Comparison of ENCODE assay signal across 19 mouse cellular contexts in genomic region chr17:23965805-23966425, GRCm38 (mm10). TPM values are rescaled to one million over a fixed set of nuclear protein-coding genes. Genes with fewer than 3 reads are reported as not detected.
DNase-seq lines count a peak whose midpoint lies in the region; ATAC-seq and TF ChIP-seq lines count a peak whose summit lies in the region.
"Had no signal": no experiment of that assay in that cellular context is flagged by ENCODE, and none has a peak within 500 bp of the region (broad histone marks: within the 10 kb centered on the region; RNA-seq: fewer than 3 reads in every experiment).

No protein-coding gene starts in this region.

- no peak overlapping the region for H3K9ac ChIP-seq in forebrain, embryonic 13.5 days
- no peak overlapping the region for H3K9ac ChIP-seq in forebrain, embryonic 16.5 days (replicated peaks; ENCODE audit: low read depth, low read length)
- no peak overlapping the region for H3K9ac ChIP-seq in hindbrain, embryonic 13.5 days
- H3K9ac ChIP-seq: limb, embryonic 15.5 days had no signal

- TF ChIP-seq CTCF in testis, adult 2 months (IDR thresholded peaks at IDR 0.05; ENCODE audit: control insufficient read depth, insufficient read depth, insufficient replicate concordance, low read depth, low read length), result no peak; the same call in 1 of the 2 replicates

- H3K4me1 ChIP-seq in forebrain, embryonic 13.5 days, result 0 out of 2 replicates have a peak, but pooled peaks cover 3% of the 10 kb centered on the region
- peaks cover 3% of the 10 kb centered on the region; the same call in 1 of the 2 replicates for H3K4me1 ChIP-seq in forebrain, embryonic 16.5 days (replicated peaks; ENCODE audit: control insufficient read depth, insufficient read depth, low read length)
- H3K4me1 ChIP-seq in testis, adult 2 months (ENCODE audit: control insufficient read depth, insufficient read depth, low read length), result no peaks in the 10 kb centered on the region; the same call in 1 of the 2 replicates
- peaks cover 4% of the 10 kb centered on the region; the same call in 1 of the 2 replicates for H3K4me1 ChIP-seq in hindbrain, embryonic 13.5 days (replicated peaks)
- H3K4me1 ChIP-seq: limb, embryonic 15.5 days had no signal

- TF ChIP-seq POLR2A in testis, adult 2 months (IDR thresholded peaks at IDR 0.05; ENCODE audit: control insufficient read depth, low read depth, low read length), result no peak

- H3K27ac ChIP-seq in forebrain, embryonic 13.5 days, result no peak overlapping the region
- H3K27ac ChIP-seq in forebrain, embryonic 16.5 days (ENCODE audit: low read length), result no peak overlapping the region
- peak overlapping the region; percentile 14; the same call in 1 of the 2 replicates for H3K27ac ChIP-seq in testis, adult 2 months (ENCODE audit: control insufficient read depth, insufficient read depth, low read depth, low read length)
- no peak overlapping the region for H3K27ac ChIP-seq in hindbrain, embryonic 13.5 days
- H3K27ac ChIP-seq: hindbrain, postnatal 0 days; kidney, postnatal 0 days; limb, embryonic 15.5 days had no signal

- no peak for DNase-seq in testis, postnatal 14 days (ENCODE audit: low spot score)
- peak; percentile 23 to 28 for DNase-seq in cerebellum, postnatal 36 days
- peak; percentile 17 for DNase-seq in retina, postnatal 1 day
- no peak for DNase-seq in lung, postnatal 14 days
- DNase-seq: adrenal gland, postnatal 36 days; lung, adult 2 months; right cerebral cortex, postnatal 14 days; thymus, adult 2 months had no signal

- no peaks in the 10 kb centered on the region for H3K36me3 ChIP-seq in forebrain, embryonic 13.5 days (ENCODE audit: poor library complexity, severe bottlenecking)
- H3K36me3 ChIP-seq in forebrain, embryonic 16.5 days (ENCODE audit: control insufficient read depth, insufficient read depth), result no peaks in the 10 kb centered on the region
- no peaks in the 10 kb centered on the region for H3K36me3 ChIP-seq in testis, adult 2 months (ENCODE audit: control insufficient read depth, insufficient read depth, low read length)
- H3K36me3 ChIP-seq in hindbrain, embryonic 13.5 days, result no peaks in the 10 kb centered on the region
- H3K36me3 ChIP-seq: limb, embryonic 15.5 days had no signal

- WGBS in forebrain, embryonic 13.5 days, result 27% methylated on average over 6 of the region's 6 CpGs
- WGBS in forebrain, embryonic 16.5 days, result 30% methylated on average over 6 of the region's 6 CpGs
- 26% methylated on average over 6 of the region's 6 CpGs for whole genome bisulfite sequencing in hindbrain, embryonic 13.5 days

- H3K4me2 ChIP-seq in forebrain, embryonic 13.5 days, result no peak overlapping the region
- no peak overlapping the region for H3K4me2 ChIP-seq in forebrain, embryonic 16.5 days (ENCODE audit: low read length)
- no peak overlapping the region for H3K4me2 ChIP-seq in hindbrain, embryonic 13.5 days
- H3K4me2 ChIP-seq: limb, embryonic 15.5 days had no signal

- H3K4me3 ChIP-seq in forebrain, embryonic 13.5 days, result no peak overlapping the region
- no peak overlapping the region for H3K4me3 ChIP-seq in forebrain, embryonic 16.5 days (replicated peaks; ENCODE audit: low read length)
- H3K4me3 ChIP-seq in testis, adult 2 months (ENCODE audit: control insufficient read depth, low read depth, low read length), result no peak overlapping the region
- no peak overlapping the region for H3K4me3 ChIP-seq in hindbrain, embryonic 13.5 days
- H3K4me3 ChIP-seq: limb, embryonic 15.5 days; myocyte had no signal

- peak; percentile 27; the same call in 1 of the 2 replicates for ATAC-seq in forebrain, embryonic 13.5 days
- no peak for ATAC-seq in forebrain, embryonic 16.5 days
- ATAC-seq in hindbrain, embryonic 13.5 days (ENCODE audit: low FRiP score), result no peak
- ATAC-seq: hindbrain, postnatal 0 days had no signal

- H3K27me3 ChIP-seq in forebrain, embryonic 13.5 days, result no peaks in the 10 kb centered on the region
- H3K27me3 ChIP-seq in forebrain, embryonic 16.5 days (replicated peaks; ENCODE audit: control insufficient read depth, insufficient read depth, low read length), result no peaks in the 10 kb centered on the region; the same call in 1 of the 2 replicates
- no peaks in the 10 kb centered on the region for H3K27me3 ChIP-seq in testis, adult 2 months (ENCODE audit: control insufficient read depth, insufficient read depth, low read length)
- no peaks in the 10 kb centered on the region for H3K27me3 ChIP-seq in hindbrain, embryonic 13.5 days
- H3K27me3 ChIP-seq: limb, embryonic 15.5 days had no signal

- no peaks in the 10 kb centered on the region for H3K9me3 ChIP-seq in forebrain, embryonic 13.5 days (replicated peaks)
- no peaks in the 10 kb centered on the region for H3K9me3 ChIP-seq in forebrain, embryonic 16.5 days (ENCODE audit: control insufficient read depth, low read length)
- no peaks in the 10 kb centered on the region for H3K9me3 ChIP-seq in hindbrain, embryonic 13.5 days
- H3K9me3 ChIP-seq: limb, embryonic 15.5 days; megakaryocyte, embryonic 14.5 days had no signal

RNA-seq across cellular contexts. Expression of gene Sbpl, which starts 10.8 kb away (rescaled TPM):
- not detected in 2 replicates for polyA plus RNA-seq in forebrain, embryonic 13.5 days (2015; fragmentation: Nextera tagmentation; extraction: Ambion mirVana)
- polyA plus RNA-seq in forebrain, embryonic 16.5 days (2015; fragmentation: Nextera tagmentation; extraction: Ambion mirVana), result not detected in 2 replicates
- polyA plus RNA-seq in testis, adult 2 months (2012; rRNA removed), result not detected in 2 replicates
- polyA plus RNA-seq in hindbrain, embryonic 13.5 days (2015; fragmentation: Nextera tagmentation; extraction: Ambion mirVana), result not detected in 2 replicates
- polyA plus RNA-seq: cortical plate, adult 2 months; heart, embryonic 16.5 days; hindbrain, postnatal 0 days; kidney, postnatal 0 days; limb, embryonic 15.5 days; lung, adult 2 months; myocyte had no signal

RNA-seq across cellular contexts. Expression of gene Prss30, which starts 14.5 kb away (rescaled TPM):
- not detected in 2 replicates for polyA plus RNA-seq in forebrain, embryonic 13.5 days (2015; fragmentation: Nextera tagmentation; extraction: Ambion mirVana)
- 0.21 and 0.28 TPM in 2 replicates for polyA plus RNA-seq in forebrain, embryonic 16.5 days (2015; fragmentation: Nextera tagmentation; extraction: Ambion mirVana)
- polyA plus RNA-seq in testis, adult 2 months (2012; rRNA removed), result not detected in 2 replicates
- polyA plus RNA-seq in hindbrain, embryonic 13.5 days (2015; fragmentation: Nextera tagmentation; extraction: Ambion mirVana), result not detected in 2 replicates
- polyA plus RNA-seq: hindbrain, postnatal 0 days; limb, embryonic 15.5 days had no signal

RNA-seq across cellular contexts. Expression of gene Sbp, which starts 24.4 kb away (rescaled TPM):
- not detected in 2 replicates for polyA plus RNA-seq in forebrain, embryonic 13.5 days (2015; fragmentation: Nextera tagmentation; extraction: Ambion mirVana)
- not detected in 2 replicates for polyA plus RNA-seq in forebrain, embryonic 16.5 days (2015; fragmentation: Nextera tagmentation; extraction: Ambion mirVana)
- not detected in 2 replicates for polyA plus RNA-seq in testis, adult 2 months (2012; rRNA removed)
- not detected in 2 replicates for polyA plus RNA-seq in hindbrain, embryonic 13.5 days (2015; fragmentation: Nextera tagmentation; extraction: Ambion mirVana)
- polyA plus RNA-seq: cortical plate, adult 2 months; heart, embryonic 16.5 days; hindbrain, postnatal 0 days; kidney, postnatal 0 days; limb, embryonic 15.5 days; lung, adult 2 months; myocyte had no signal

RNA-seq across cellular contexts. Expression of gene Prss22, which starts 32.0 kb away (rescaled TPM):
- polyA plus RNA-seq in forebrain, embryonic 13.5 days (2015; fragmentation: Nextera tagmentation; extraction: Ambion mirVana), result not detected in 2 replicates
- not detected in 2 replicates for polyA plus RNA-seq in forebrain, embryonic 16.5 days (2015; fragmentation: Nextera tagmentation; extraction: Ambion mirVana)
- not detected in 2 replicates for polyA plus RNA-seq in testis, adult 2 months (2012; rRNA removed)
- not detected in 2 replicates for polyA plus RNA-seq in hindbrain, embryonic 13.5 days (2015; fragmentation: Nextera tagmentation; extraction: Ambion mirVana)
- polyA plus RNA-seq: heart, embryonic 16.5 days; hindbrain, postnatal 0 days had no signal

RNA-seq across cellular contexts. Expression of gene Dcpp3, which starts 48.7 kb away (rescaled TPM):
- polyA plus RNA-seq in forebrain, embryonic 13.5 days (2015; fragmentation: Nextera tagmentation; extraction: Ambion mirVana), result not detected in 2 replicates
- polyA plus RNA-seq in forebrain, embryonic 16.5 days (2015; fragmentation: Nextera tagmentation; extraction: Ambion mirVana), result not detected in 2 replicates
- polyA plus RNA-seq in testis, adult 2 months (2012; rRNA removed), result not detected in 2 replicates
- polyA plus RNA-seq in hindbrain, embryonic 13.5 days (2015; fragmentation: Nextera tagmentation; extraction: Ambion mirVana), result not detected in 2 replicates
- polyA plus RNA-seq: cortical plate, adult 2 months; heart, embryonic 16.5 days; hindbrain, postnatal 0 days; kidney, postnatal 0 days; lung, adult 2 months; myocyte had no signal

Comparison
In these comparisons a context has a peak if more than half of its experiments do, and no peak if none do; other contexts are left out.
1. DNase-seq: peak in cerebellum, postnatal 36 days (2 of 2) and retina, postnatal 1 day (single experiment); none in testis, postnatal 14 days (single experiment) and lung, postnatal 14 days (single experiment).